Mouse (Mus musculus) left cerebral cortex, adult 18-20 months (tissue): ENCODE measurements around the gene Senp5. TPM values are rescaled to one million over a fixed set of nuclear protein-coding genes. Genes with fewer than 3 reads are reported as not detected.
"Not testable (repeated sequence)": the region's sequence is repeated elsewhere in the genome, so short reads cannot be mapped to it uniquely, and the experiment has no call there.

Experiments
- DNase-seq, 2 experiments: peaks; one replicate each; pipeline ENCODE4 v3.0.0; 2021 to 2022; ENCODE audit warnings: low spot score in 2 of 2, mixed read lengths in 1 of 2
- long read RNA-seq, 2 experiments: library from polyadenylated mRNA; stranded (forward); transcript quantifications; one replicate each; pipeline ENCODE4 v2.0.0; 2021
- total RNA-seq, 2 experiments: library from RNA; stranded (reverse); gene quantifications; 2 replicates each; pipeline ENCODE4 v1.2.3; 2021

Gene Senp5
- 10 to 100 TPM; 46.3 to 48.8 TPM for total RNA-seq
- long read RNA-seq, experiment 1, full-length matches to known transcripts, result 7 of 17 reads
- long read RNA-seq, experiment 1, partial matches to known transcripts, result 3 of 17 reads
- long read RNA-seq, experiment 1, other reads (novel, unspliced or antisense), result 7 of 17 reads
- long read RNA-seq, experiment 2, full-length matches to known transcripts, result 5 of 11 reads
- long read RNA-seq, experiment 2, partial matches to known transcripts, result 1 of 11 reads
- long read RNA-seq, experiment 2, other reads (novel, unspliced or antisense), result 5 of 11 reads

DNA sequence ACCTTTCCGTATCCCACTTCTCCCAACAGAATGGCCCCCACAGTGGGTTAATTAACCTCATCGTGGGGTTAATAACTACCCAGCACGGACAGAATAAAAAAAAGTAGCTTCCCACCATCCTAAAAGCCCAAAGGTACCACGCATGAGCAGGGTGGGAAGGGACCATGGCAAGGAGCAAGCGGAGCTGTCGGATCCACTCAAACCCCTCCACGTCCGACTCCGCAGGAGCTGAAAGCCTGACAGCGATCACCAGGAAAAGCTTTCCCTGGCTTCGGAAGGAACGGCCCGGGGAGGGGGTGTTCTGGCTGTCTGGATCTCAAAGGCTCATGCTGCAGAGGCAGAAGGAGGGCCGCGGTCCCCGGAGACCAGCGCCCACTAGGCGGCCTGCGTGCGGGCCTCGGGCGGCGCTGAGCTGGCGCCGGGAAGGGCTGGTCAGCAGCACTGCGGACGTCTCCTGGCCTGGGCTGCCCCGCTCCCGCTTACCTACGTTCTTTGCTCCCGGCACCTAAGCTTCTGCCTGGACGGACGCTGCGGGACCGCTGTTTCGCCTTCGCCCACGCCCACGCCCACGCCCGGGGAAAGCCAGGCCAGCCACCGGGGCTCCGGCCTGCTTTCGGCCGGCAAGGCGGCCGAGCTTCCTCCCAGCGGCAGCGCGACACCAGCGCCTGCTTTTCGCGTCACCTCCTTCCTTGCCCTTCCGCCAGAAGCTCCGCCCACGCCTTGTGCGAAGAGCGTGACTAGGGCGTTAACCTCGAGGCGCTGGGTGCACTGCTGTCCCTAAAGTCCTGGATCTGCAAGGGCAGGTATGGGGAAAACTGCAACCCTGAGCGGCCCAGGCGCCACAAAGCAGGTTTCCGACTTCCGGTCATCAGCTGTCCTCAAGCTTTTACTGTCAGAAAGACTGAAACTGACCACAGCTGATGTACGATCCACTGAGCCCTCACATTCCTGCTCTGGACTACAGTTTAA is at the start of gene Senp5:
Gene Senp5, minus strand, starts transcription at position 779 of the 969 bp plus-strand sequence.
- peak; percentile 92 to 93 for DNase-seq

DNA sequence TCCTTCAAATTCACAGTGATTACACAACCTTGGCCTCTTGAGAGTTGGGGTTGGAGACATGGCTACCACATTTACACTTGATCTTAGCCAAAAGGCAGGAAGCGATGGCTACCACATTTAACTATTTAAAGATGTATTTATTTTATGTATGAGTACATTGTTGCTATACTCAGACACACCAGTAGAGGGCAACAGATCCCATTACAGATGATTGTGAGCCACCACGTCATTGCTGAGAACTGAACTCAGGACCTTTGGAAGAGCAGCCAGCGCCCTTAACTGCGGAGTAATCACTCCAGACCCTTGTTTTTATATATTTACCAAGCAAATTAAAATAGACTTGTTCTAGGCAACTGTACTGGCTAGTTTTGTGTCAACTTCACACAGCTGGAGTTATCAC is 39.3 kb upstream of the Senp5 start:
- DNase-seq, result no peak

DNA sequence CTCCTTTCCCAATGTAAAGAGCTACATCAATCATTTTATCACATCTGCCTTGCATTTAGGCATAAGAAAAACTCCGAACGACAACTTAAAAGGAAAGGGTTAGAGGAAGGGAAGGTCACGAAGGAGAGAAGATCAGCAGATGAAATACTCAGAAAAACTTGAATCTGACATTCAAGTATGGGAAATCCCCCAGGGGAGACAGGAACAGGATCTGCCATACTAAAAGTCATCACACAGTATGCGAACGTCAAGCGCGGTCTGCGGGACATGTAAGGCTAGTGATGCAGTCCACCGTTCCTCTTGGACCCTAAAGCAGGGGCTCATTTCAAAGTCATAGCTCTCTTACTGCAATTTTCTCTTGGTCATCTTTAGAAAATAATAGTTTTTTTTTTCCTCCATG is 16.6 kb upstream of the Senp5 start:
- no peak for DNase-seq

DNA sequence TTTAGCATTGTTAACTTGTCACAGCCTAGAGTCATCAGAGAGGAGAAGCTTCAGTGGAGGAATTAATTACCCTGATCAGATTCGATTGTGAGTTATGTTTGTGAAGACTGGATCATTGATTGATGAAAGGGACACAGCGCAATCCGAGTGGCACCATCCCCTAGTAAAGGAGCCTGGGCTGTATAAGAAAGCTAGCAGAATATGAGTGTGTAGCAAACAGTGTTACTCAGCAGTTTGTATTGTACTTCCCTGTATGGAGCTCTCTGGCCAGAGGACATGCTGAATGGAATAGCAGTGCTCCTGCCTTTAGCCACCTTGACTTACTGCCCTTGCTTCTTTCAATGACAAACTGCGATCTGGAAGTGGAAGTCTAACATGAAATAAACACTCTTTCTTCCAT is 7.2 kb upstream of the Senp5 start:
- DNase-seq, result no peak

DNA sequence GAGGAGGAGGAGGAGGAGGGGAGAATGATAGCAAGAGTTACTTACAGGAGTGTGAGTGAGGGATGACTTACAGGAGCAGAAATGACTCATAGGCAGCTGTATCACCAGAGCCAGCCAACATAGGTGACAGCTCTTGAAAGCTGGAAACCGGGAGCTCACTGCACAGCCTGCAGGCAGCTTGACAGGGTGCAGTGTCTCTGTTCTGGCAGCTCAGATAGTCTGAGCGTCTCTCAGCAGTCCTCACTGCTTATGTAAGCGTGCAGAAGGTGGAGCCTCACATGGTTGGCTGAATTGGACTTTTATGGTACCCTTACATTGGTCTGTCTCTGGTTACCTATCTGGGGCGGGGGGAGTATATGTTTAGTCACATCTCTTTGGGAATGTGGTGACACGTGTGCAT is 6.8 kb upstream of the Senp5 start:
- peak; percentile 34 to 51 for DNase-seq

DNA sequence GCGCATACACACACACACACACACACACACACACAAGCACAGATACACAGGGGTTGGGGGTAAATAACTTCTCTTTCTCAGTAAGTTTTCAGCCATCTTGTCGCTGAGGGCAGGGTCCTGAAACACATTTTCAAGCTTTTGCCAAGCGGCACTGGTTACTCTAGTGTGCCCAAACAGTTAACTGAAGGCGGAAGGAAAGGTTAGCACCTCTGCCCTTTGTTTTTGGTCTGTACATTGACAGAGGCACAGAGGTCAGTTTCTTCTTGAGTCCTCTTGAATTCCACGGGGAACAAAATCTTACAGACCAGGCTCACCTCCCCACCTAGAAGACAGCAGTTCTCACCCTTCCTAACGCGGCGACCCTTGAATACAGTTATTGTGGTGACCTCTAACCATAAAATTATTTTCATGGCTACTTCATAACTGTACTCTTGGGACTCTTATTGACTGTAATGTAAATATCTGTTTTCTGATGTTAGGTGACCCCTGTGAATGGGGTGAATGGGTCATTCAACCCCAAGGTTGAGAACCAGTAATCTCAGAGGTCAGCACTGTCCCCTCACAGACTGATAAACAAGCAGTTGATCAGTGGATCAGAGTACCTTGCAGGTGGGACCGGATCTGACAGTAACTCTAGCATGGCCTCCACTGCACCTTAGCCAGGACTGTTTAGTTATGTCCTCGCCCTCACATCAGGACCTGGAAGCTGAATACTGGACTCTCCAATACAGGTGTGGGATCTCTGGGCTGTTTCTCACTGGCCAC is 5.6 kb upstream of the Senp5 start:
- no peak for DNase-seq

DNA sequence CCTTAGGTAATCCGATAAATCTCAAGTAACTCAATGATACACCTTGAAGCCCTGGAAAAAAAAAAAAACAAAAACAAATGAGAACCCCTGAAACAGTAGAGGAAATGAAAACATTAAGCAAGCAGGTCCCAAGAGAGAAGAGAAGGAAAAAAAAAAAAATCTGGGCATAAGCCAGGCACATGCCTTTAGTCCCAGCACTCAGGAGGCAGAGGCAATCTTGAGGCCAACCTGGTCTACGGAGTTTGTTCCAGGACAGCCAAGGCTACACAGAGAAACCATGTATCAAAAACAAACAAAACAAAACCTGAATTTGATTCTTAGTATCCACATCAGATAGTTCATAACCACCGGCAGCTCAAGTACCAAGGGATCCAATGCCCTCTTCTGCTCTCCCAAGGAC is 1.6 kb upstream of the Senp5 start:
- no peak for DNase-seq

DNA sequence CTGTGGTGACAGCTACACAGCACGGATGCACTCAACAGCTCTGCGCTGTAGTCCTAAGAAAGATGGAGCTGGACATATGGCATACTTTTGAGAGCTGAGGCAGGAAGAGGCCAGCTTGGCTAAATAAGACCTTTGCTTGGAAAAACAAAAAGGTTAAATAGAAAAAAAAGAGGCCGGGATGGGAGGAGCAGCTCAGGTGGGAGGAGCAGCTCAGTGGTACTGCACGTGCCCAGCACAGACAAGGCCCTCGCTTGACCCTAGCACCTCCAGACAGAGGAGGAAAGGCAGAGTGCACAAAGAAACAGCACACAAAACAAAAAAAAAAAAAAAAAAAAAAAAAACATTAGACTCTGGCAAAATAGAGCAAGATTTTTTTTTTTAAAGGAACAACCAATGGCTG is 6.7 kb downstream of the Senp5 start:
- DNase-seq, result no peak

DNA sequence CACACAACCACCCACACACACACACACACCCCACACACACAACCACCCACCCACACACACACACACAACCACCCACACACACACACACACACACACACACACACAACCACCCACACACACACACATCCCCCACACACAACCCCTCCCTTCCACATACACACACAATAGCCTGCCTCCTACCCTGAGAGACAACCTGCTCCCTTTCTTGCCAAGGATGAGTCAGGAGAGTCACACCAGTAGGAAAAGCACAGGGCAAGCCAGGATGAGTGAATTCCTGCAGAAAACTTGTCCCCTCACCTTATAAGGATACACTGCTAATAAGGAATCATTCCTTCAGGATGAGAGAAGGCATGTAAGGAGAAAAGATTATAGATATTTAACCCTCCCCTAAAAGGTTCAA is 9.1 kb downstream of the Senp5 start:
- DNase-seq, result no peak

DNA sequence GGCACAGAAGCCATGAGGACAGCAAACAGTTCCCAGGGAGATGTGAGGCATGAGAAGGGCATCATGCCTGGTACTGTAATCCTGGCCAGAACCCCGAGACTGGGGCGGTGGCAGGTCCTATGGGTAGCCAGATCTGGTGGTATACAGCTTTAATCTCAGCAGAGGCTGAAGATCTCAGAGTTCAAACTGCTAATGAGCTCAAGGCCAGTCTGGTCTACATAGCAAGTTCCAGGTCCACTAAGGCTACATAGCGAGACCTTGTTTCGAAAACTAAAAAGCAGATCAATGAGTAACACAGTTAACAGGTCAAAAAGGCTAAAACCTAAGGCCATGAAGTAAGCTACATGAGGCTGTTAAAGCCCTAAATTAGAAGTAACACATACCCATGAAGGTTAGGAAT is 9.9 kb downstream of the Senp5 start:
- no peak for DNase-seq

DNA sequence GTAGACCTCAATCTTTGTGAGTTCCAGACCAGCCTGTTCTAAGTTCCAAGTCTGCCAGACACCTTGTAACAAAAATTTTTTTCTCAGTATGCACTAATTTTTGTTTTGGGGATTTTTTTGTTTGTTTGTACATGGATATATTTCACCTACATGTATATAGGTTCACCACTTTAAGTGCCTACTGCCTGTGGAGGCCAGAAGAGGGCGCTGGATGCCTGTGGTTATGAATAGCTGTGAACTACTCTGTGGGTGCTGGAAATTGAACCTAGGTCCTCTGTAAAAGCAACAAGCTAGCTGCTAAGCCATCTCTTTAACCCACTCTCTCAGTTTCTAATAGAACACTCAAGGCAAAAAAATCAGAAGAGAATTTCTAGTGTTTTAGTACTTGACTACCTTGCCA is 11.0 kb downstream of the Senp5 start:
- DNase-seq, result no peak

DNA sequence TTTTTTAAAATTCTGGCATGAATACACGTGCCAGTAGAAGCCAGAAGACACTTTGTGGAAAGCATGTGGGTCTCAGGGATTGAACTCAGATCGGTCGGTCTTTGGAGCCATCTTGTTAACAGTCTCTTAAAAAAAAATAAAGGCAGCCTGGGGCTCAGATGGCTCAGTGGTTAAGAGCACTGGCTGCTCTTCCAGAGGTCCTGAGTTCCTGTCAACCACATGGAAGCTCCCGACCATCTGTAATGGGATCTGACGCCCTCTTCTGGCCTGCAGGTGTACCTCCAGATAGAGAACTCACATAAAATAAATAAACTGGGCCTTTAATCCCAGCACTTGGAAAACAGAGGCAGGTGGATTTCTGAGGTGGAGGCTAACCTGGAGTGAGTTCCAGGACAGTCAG is 22.1 kb downstream of the Senp5 start:
- no peak for DNase-seq

DNA sequence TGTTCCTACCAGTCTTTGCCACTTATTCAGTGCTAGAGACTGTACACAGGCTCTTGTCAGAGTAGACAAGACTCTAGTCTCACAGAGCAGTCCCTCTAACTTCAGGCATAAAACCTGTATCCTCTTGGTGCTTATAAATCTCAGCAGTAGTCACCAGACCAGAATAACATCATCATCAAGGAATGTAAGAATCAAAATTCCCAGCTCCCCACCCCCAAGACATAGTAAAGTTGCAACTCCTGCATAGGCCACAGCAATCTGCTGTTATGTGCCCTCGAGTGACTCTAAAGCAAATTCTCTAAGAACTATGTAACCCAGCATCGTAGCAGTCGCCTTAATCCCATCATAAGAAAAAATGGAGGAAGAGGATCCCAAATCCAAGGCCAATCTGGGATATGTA is 23.6 kb downstream of the Senp5 start:
- no peak for DNase-seq

DNA sequence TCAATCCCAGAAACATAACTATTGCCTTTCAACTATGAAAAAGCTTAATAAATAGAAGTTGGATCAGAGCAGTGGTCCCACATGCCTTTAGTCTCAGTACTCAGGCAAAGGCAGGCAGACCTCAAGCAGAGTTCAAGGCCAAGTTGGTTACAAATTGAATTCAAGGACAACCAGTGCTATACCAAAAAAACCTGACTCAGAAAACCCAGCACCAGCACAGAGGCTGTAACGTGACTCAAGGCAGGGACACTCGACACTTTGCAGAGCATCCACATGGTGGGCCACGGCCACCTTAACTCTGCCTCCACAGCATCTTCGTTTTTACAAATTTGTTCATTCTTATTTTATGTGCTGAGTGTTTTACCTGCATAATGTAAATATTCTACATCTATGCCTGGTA is 27.8 kb downstream of the Senp5 start:
- no peak for DNase-seq

DNA sequence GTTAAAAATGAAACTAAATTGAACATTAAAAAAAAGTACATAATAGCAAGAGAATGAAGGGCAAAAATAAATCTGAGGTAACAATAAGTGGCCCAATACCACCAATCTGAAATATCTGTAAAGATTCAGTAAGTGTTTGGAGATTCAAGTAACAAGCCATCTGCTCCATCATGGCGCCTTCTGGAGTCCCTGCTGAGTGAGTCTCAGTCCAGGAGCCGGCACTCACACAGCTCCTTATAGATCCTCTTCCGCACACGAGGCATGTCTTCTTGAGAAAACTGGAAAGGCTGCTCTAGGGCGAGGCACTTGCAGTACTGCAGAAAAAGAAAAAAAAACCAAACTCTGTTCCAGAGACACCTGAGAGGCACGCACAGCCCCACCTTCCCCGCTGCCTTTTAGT is 39.9 kb downstream of the Senp5 start:
- peak in 1 of 2 experiments; percentile 32 for DNase-seq

DNA sequence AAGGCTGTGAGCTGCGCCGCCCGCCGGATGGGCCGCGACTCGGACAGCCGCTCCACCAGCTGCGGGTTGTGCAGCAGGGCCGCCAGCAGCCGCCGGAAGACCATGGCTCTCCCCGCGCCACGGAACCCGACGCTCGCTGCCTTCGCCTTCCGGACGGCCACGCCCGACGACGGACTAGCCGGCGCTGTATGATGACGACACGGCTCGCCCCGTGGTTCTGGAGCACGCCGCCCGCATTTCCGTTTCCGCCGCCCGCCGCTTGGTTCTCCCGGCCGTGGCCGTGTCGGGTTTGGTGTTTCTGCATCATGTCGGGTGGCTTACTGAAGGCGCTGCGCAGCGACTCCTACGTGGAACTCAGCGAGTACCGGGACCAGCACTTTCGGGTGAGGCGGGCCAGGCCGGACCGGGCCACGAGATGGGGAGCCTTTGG is 54.7 kb downstream of the Senp5 start, which contains the start of the genes 0610012G03Rik and Ncbp2:
Gene 0610012G03Rik, minus strand, starts transcription at position 150 of the 430 bp plus-strand sequence.
Gene Ncbp2, plus strand, starts transcription at position 169 of the 430 bp plus-strand sequence.
- peak; percentile 98 for DNase-seq

DNA sequence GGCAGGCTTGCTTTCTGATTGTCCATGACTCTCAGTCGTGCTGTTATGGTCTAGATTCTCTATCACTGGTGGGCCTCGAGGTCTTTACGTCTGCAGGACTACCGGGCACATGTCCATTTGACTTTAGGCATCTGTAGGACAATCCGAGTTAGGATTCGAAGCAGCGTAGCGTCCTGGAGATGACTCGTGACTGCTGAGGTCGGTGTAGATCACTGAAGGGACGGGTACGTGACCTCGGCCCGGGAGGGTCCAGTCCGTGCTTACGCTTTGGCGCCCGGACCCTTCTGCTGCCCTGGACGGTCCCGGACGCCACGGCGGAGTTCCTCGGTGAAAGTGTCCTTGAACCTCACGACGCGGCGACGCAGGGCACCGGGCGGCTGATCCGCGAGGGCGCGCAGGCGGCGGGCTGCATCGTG is 55.2 kb downstream of the Senp5 start:
- peak in 1 of 2 experiments; percentile 15 for DNase-seq

DNA sequence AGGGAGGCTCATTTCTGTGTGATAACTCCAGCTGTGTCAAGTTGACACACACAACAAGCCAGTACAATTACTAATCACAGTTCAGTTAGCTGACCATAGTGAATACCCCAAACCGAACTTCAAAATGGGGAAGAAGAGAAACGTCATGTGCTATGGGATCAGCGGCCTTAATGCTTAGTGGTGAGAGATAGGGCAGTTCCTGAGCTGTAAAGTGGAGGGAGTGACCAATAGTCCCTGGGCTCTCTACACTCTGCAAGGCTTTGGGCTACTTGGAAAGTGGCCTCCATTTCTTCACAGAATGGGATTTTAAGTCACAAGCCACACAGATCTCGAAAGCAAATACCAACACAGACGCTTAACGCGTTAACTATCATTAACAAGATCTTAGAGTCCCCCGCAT is 55.8 kb downstream of the Senp5 start:
- DNase-seq, result no peak

DNA sequence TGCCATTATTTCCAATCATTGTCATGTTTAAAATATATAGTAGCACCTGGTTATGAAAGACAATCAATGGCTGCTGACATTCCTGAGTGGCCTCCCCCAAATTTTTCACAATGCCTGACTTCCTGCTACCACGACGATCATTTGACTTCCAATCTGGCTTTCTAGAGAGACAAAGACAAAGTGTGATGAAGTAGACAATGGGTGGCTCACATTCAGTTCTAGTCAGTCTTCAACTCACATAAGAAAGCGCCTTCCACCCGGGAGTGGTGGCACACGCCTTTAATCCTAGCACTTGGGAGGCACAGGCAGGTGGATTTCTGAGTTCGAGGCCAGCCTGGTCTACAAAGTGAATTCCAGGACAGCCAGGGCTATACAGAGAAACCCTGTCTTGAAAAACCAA is 57.1 kb downstream of the Senp5 start:
- not testable (repeated sequence) for DNase-seq

DNA sequence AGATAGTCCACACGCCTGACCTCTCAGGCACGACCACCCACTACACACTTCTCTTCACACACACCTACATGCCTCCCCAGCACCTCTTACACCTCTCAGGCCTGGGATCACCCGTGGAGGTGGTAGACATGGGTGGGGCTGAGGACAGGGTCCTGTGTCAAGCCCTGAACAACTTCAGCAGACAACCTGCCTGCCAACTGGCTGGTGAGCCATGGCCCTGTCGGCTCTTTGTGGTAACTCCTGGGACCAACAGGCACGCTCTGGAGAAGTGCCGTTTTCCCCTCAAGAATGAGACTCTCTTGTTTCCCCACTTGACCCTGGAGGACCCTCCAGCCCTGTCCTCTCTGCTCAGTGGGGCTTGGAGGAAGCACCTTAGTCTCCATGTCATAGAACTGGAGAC is 57.7 kb downstream of the Senp5 start:
- DNase-seq, result no peak

DNA sequence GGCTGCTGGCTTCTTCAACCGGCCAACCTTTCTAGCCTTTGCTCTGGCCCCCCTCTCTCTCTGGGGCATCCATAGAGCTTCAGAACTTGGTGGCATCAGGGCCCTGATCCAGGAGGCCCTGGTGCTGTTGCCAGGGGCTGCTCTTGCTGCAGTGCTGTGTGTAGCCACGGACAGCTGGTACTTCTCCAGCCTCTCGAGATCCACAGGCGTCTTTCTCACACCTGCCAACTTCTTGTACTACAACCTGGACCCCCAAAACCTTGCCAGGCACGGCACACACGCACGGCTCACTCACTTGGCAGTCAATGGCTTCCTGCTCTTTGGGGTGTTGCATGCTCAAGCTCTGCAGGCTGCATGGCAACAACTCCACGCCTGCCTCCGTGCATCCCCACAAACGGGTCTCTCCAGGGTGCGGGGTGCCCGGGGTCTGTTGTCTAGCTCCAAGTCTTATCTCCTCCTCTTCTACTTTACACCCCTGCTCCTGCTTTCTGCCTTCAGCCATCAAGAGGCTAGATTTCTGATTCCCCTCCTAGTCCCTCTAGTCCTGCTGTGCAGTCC is 58.3 kb downstream of the Senp5 start:
- no peak for DNase-seq
